Mouse (Mus musculus) cerebellum, adult 18-20 months (tissue): ENCODE measurements around the gene Eif3l.
"Not testable (repeated sequence)": the region's sequence is repeated elsewhere in the genome, so short reads cannot be mapped to it uniquely, and the experiment has no call there.

Source experiments
- DNase-seq, 2 experiments: peaks; one replicate each; pipeline ENCODE4 v3.0.0; 2021

Gene Eif3l

DNA sequence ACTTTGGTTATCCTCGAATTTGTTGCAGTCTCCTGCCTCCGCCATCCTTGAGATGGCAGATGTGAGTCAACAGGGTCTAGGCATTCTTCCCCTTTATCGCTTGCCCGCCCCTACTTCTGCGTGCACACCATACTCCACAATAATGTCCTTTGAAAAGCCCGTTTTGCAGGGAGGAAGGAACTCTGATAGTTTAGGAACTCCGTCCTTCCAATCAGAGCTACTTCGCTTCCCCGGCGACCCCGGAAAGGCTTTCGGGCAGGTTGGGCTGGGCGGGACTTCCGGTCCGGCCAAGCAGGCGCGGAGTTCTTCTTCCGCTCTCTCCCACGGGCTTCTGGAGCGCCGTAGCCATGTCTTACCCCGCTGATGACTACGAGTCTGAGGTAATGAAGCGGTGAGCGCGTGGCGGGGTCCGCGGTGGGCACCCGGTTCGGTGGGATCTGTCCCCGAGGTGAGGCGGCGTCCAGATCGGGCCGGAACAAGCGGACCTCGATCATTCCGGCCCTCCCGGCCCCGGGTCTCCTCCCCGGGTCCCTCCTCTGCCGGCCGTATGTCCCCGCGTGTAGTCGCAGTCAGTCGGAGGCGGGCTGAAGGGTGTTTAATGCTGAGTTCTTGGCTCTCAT lies at the start of gene Eif3l:
Gene Eif3l, plus strand, starts transcription at position 267 of the 620 bp plus-strand sequence.
- DNase-seq = peak; percentile 87 to 90

DNA sequence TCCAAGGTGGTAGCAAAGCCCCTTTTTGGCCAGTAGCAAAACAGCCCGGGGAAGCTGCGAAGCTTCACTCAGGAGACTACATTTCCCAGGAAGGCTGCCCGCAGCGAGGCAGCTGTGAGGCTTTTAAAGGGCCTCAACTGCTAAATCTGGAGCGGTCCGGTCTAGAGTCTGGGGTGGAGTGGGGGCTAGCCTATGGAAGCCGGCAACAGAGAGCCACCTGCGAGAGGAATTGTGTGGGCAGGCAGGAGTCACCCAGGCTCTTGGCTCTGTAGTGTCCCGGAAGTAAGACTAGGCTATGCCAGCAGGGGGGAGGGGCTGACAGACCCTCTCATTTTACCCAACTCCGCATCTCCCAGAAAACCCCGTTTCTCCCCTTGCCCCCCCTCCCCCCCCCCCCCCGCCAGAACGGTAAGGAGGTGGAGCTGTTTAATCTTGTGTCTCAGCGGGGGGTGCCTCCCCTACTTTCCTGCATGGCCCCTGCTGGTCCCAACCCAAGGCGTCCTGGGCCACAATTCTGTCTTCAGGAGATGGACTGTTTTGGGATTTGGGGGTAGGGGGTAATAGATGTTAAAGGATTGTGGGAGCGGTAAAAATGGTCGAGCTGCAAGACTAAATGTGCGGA lies 49.2 kb upstream of the Eif3l start:
- DNase-seq = peak in 1 of 2 experiments; percentile 33

DNA sequence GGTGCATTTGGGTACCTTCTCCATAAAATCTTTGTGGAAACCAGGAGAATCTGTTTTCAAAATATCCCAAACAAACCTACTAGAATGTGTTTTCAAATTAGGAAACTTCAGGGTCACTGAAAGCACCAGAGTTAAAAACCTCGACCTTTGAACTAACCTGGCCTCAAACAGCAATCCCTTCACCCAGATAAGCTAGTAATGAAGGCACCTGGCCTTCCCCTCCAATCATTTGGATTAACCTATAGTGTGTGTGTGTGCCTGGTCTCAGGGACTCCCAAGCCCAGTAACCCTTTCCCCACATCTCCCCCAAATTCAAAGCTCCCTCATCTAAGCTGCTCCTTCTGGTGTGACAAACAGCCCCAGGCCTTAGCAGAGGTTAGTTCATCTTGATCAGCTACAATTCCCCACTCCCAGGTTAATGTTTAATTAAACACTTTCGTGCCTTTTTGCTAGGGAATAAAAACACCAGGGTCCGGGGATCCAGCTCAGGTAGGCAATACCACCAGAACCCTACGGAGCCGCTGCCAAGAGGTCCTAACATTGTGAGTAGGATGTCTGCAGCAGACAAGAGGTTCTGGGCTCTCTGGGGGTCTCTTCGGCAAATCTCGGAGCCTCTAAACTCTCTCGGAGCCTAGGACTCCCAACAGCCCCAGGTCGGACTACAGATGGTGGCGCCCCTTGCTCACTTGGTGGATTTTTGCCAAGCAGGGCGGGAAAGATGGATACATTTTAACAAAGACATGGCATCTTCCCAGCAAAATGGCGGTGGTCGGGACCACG lies 48.3 kb upstream of the Eif3l start:
- DNase-seq = no peak

DNA sequence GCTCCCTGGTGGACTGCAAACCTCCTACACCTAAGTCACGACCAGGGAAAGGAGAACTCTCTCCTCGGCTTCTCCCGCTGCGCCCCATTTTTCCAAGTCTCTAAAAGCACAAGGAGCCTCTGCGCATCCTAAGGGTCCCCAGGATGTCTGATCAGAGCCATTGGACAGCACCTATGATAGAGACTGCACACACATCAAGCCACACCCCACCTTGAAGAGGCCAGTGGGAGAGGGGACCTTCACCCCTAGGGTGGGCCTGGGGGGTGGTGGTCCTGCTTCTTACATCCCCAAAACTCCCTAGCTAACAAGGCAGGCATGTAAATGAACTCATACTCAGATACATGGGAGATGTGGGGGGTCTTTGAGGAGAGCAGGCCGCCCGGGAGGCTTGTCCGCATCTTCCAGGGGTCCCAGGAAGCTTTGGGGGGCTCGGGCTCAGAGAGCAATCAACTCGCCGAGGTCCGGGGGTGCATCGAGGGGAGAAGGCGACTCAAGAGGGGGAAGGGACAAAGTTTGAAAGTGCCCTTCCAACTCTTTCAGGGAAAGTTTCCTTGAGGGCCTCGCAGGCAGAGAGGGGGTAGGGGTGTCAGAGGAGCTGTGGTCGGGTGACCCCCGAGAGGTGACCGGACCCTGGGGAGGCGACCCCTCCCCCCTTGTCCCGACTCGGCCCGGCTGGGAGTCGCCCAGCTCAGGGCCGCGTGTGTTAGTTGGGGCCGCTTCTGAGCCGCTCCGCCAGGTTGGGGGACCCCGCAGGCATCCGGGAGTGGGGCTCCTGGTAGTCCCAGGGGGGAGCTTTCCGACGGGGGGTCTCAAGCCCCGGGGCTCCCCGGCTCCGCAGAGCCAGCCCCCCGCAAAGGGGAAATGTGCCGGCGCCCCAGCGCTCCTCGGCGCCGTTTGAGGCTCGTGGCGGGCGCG lies 47.4 kb upstream of the Eif3l start:
- peak; percentile 46 to 61 for DNase-seq

DNA sequence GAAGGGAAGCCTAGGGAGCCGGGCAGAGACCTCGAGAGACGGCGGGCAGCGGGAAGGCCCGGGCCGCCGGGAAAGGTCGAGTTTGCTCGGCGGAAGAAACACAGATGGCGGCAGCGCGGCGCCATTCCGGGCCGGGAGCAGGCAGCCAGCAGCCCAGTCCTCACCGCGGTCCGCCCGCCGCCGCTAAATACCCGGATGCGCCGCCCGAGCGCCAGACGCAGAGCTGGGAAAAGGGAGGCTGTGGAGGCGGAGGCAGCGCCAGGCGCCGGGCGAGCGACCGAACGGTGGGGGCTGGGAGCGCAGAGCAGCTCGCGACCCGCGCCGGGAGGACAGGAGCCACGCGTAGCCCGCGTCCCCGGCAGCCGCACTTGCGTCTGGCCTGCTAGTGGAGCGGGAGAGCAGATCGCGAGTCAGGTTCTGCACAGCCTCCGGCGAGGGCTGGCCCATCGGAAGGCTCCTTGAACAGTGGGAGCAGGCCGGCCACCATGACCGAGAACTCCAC lies 46.7 kb upstream of the Eif3l start, which contains the start of gene H1f0:
Gene H1f0, plus strand, starts transcription at position 214 of the 502 bp plus-strand sequence.
- DNase-seq = peak; percentile 96 to 98

DNA sequence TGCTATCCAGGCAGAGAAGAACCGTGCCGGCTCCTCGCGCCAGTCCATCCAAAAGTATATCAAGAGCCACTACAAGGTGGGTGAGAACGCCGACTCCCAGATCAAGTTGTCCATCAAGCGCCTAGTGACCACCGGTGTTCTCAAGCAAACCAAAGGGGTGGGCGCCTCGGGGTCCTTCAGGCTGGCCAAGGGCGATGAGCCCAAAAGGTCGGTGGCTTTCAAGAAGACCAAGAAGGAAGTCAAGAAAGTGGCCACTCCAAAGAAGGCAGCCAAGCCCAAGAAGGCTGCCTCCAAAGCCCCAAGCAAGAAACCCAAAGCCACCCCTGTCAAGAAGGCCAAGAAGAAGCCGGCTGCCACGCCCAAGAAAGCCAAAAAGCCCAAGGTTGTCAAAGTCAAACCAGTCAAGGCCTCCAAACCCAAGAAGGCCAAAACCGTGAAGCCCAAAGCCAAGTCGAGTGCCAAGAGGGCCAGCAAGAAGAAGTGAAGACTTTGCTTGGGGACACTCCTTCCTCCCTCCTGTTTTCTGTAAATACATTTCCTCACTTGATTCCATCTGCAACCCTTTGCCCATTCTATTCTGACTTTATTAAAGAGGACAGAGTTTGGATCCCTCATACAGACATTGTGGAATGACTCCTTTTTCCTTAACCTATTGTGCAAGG lies 46.0 kb upstream of the Eif3l start:
- no peak for DNase-seq

DNA sequence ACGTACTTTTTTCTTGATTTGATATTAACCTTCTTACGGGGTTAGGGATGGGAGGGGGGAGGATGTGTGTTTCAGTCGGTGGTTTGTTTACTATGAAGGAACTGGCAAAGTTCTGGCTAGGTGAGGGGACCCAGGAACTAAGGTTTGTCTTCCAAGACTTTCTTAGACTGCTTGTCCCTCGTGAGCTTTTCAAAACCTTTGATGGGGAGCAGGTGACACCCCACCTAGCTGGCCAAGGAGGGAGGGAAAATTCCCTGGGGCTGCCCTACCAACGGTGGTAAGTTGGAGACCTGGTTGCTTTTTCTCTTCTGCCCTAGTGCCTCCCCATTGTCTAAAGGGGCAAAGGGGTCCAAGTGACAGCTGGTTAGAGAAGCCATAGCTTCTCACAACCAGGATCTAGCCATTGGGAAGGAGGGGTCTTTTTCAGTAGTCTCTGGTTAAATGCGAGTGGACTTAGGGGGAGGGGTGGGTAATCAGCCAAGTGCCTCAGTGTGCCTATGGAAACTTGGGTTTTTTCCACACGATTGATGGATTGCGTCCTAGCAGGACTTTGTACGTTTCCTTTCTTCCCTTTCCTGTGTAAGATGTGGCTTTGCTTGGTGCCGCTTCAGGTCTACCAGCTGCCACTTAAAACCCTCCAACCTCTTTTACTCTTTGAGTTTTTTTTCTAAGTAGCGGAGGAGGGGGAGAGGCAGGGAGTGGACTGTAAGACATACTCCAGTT lies 45.3 kb upstream of the Eif3l start:
- DNase-seq = peak in 1 of 2 experiments; percentile 30

DNA sequence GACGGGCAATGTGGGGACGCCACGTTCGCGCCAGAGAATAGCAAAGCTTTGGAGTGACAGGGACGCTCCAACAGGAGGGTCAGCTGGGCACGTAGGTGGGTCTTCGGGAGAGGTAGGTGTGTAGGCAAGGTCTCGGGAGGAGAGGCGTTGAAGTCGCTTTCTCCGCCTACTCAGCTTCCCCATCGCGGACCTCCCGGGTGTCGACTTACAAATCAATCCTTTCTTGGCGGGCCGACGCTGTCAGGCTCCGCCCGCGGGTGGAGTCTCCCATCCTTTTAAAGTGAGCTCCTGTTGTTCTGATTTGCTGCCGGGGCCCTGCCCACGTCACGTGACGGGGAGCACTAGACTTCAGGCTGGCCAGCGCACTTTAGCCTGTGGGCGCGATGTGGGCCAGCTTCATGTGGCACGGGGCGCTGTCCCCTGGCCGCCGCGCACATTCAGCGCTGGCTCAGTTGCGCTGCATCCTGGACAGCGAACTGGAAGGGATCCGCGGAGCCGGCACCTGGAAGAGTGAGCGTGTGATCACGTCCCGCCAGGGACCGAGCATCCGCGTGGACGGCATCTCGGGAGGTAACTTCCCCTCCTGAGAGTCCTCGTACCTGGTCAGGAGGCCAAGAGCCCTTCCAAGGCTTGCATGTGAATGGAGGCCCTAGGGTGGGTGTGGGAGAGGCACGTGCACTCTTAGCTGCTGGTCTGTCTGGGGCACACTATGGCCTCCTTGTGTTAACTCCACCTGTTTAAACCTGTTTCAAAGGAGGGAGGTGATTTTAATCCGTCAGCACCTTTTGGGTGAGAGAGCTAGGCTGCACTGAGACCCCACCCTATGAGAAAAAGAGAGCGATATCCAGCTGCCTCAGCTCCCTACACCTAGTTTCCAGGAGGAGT lies 44.2 kb upstream of the Eif3l start:
- DNase-seq = peak; percentile 87 to 92

DNA sequence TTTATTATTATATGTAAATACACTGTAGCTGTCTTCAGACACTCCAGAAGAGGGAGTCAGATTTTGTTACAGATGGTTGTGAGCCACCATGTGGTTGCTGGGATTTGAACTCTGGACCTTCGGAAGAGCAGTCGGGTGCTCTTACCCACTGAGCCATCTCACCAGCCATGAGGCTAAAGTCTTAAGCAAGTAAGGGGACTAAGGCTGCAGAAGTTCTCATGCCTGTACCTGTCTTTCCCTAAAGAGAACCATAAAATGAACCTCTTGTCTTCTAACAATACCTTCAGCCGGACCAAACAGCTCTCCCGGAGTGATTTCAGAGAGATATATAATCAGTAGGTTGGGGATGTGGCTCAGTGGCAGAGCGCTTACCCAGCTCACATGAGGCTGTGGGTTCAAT lies 43.1 kb upstream of the Eif3l start:
- DNase-seq = not testable (repeated sequence)

DNA sequence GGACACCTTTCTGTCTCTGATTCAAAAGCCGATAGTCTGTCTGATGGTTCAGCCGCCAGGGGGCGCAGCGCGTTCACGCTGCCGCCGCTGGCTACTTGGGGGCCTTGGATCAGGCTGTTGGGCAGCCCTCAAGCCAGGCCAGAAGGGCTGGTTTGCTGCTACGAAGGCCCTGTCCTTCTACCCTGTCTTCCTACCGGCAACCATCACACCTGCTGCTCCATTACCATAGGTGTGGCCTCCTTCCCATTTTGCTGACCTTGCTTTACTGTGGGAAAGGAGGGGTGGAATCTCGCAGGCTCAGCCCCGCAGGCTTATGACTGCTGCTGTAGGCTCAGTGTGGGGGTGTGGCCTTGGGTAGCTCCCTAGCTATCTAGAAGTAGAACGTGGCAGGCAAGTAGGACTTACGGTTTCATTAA lies 37.1 kb upstream of the Eif3l start:
- DNase-seq = peak; percentile 78 to 90

DNA sequence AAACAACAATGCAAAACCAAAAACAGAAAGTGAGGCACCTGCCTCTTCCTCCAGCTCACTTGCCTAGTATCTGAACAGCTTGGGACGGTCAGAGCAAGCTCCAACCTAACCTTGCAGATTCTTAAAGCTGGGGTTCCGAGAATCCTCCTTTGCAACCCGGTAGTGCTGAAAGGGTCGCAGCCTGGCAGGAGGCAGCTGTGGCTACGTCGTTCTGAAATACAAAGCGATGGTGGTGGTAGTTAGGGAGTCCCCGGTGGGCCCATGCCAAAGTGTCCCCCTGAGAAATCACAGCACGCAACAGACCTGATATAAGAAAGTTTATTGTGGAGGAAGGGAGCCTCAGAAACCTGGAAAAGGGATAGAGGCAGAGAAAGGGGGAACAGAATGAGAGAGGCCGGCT lies 36.6 kb upstream of the Eif3l start:
- DNase-seq = no peak

DNA sequence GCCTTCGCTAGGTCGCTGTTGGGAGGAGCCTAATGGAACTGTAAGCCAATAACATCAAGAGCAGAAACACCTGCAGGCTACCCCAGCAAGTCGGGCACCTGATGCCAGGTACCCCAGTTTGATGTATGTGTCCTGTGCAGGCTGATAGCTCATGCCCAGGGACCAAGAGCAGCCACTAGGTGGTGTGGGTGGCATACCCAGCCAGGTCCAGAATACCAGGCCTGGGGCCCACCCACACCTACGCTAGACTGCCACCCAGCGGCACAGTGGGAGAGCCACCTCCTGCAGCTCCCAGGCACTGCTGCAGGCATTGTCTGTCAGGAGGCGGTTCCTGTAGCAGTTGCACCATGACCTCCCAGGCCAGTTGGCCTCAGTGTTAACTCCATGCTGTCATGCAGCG lies 36.1 kb upstream of the Eif3l start:
- DNase-seq = peak; percentile 64 to 70

DNA sequence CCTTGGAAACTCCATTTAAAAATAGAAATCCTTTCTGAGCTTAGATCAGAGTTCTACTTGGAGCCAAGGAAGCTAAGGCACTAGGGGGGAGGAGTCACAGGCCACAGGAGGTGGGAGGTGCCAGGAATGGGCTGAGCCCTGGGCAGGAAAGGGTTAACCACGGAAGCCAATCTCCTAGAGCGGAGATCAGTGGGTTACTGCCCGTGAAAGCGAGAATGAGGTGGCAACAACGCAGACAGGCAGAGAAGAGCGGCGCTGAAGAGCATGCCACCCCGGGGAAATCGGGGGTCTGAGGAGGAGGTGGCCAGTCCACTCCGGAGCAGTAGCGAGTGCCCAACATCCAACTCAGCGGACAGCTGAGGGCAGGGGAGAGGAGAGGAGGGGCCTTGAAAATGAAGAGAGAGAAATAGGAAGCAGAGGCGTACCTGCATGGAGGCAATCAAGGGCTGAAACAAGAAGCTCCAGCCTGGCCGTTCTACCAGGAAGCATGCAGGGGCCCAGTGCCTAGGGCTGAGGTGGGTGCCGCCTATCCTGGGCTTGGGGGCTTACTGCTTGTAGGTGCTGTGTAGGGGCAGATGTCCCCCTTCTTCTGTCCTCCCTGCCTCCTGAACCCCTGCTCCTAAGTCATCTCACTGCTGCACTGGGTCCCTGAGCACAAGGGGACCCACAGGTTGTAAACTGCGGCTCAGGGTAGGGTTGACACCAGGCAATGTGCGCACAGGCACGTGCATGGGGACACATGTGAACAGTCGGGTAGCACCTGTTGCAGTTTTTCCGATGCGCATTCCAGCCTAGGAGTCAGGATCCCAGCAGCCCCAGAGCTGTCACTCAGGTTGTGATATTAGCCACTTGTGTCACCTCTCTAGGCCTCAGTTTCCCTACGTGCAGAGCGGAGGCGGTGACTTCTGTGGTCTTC lies 34.2 kb upstream of the Eif3l start:
- no peak for DNase-seq

DNA sequence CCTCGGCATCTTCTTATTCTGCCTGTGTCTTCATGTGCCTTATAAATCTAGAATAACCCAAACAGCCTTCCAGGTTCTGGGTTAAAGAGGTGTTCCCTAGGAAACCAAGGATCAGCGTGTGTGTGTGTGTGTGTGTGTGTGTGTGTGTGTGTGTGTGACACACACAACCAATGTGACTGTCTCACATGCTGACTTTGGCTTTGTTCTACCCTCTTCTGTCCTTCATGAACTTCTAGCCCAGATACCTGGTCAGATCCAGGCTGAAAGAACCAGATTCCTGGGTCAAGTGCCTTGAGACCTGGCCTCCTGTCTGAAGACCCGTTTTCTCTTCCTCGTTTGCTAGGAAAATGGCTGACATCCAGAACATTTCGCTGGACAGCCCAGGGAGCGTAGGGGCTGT lies 33.4 kb upstream of the Eif3l start, which contains the start of gene Galr3:
Gene Galr3, plus strand, starts transcription at position 301 of the 400 bp plus-strand sequence.
- DNase-seq = no peak

DNA sequence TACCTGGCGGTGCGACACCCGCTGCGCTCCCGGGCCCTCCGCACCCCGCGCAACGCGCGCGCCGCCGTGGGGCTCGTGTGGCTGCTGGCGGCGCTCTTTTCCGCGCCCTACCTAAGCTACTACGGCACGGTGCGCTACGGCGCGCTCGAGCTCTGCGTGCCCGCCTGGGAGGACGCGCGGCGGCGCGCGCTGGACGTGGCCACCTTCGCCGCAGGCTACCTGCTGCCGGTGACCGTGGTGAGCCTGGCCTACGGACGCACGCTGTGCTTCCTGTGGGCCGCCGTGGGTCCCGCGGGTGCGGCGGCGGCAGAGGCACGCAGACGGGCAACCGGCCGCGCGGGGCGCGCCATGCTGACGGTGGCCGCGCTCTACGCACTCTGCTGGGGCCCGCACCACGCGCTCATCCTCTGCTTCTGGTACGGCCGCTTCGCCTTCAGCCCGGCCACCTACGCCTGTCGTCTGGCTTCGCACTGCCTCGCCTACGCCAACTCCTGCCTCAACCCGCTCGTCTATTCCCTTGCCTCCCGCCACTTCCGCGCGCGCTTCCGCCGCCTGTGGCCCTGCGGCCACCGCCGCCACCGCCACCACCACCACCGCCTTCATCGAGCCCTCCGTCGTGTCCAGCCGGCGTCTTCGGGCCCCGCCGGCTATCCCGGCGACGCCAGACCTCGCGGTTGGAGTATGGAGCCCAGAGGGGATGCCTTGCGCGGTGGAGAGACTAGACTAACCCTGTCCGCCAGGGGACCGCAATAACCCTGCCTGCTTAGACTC lies 32.1 kb upstream of the Eif3l start:
- DNase-seq = peak; percentile 50 to 66

DNA sequence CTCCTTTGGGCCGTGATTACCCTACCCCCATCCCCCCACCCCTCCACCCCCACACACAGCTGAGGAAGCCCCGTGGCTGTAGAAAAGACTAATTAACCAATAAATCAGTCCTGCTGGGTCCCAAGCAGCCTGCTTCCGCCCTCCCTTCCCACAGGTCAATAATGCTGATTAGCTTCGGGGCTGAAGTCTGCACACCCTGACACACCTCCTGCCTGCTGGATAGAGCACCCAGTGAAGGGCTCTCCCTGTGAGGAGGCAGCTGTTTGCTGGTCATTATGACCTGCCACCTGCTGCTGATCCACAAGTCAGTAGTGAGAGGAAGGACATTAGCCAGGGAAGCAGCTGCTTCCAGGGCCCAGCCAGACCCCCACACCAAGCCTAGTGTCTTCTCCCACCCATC lies 30.1 kb upstream of the Eif3l start:
- DNase-seq = no peak

DNA sequence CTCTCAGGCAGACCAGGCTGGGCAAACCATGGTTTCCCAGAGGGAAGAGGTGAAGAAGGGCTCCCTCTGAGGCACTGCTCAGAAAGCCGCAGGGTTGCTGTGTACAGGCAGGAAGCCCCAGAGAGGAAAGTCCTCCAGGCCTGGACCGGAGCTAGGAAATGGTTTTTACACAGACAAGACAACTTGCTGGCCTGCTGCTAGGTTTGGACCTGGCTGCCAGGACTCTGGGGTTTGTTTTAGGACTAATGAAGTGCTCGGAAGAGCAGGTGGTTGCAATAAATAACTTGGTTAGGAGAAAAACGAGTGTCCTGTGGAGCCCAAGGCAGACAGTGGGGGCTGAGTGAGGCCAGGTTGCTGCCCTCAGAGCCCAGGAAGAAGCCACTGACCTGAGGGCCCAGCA lies 26.8 kb upstream of the Eif3l start:
- peak; percentile 35 to 42 for DNase-seq

DNA sequence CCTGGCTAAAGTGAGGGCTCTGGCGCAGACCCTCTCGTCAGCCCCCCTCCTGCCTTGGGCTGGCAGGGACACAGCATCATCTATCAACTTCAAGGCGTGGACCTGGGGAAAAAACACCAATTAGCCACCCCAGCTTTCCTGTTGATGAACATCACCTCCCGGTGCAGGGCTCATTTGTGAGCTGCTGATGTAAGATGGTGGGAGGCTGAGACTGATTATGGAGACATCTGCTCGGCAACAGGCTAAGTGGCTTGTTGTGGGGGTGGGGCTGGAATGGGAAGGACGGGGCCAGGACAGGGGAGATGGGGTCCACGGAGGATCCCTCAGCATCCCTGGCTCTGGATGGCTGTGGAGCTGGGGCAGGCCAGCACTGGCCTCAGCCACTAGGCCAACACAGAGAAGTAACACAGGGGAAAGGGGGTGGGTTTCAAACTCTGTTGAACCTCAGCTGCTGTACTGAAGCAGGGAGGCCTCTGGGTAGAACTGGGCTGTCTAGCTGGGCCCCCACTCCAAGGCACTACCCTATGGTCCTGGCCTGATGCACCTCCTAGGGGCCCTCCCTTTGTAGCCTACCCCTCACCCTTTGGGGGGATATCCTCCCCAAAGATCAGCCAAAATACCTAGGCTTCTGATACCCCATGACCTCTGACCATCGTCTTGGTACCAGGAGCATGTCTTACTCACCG lies 24.7 kb upstream of the Eif3l start:
- no peak for DNase-seq
